Mouse (Mus musculus) heart, adult 2 months (tissue): ENCODE measurements around the gene Lrrc4. TPM values are rescaled to one million over a fixed set of nuclear protein-coding genes. Genes with fewer than 3 reads are reported as not detected.

Source experiments
- DNase-seq, 2 experiments: peaks; one replicate each; pipeline ENCODE4 v3.0.0; 2021
- H3K27ac ChIP-seq: fragments of 200-600 bp; 2 replicates; pipeline ENCODE4 v1.8.1; 2022
- H3K27me3 ChIP-seq: fragments of 200-500 bp; 2 replicates; pipeline ENCODE4 v1.6.1; 2012; ENCODE audit warnings: mild to moderate bottlenecking, low read length, inconsistent platforms, mixed read lengths; ENCODE audit not compliant: control insufficient read depth, insufficient read depth
- H3K36me3 ChIP-seq: fragments of 200-500 bp; 2 replicates; pipeline ENCODE4 v1.6.1; 2012; ENCODE audit warnings: low read length, inconsistent platforms; ENCODE audit not compliant: control insufficient read depth, insufficient read depth
- H3K4me1 ChIP-seq: fragments of 200-500 bp; 2 replicates; pipeline ENCODE4 v1.6.1; 2011; ENCODE audit warnings: low read length; ENCODE audit not compliant: control insufficient read depth, insufficient read depth
- H3K4me3 ChIP-seq: fragments of 200-600 bp; 2 replicates; pipeline ENCODE4 v1.8.1; 2022
- H3K79me2 ChIP-seq: fragments of 200-500 bp; replicated peaks from 2 replicates; pipeline ENCODE4 v1.6.1; 2012; ENCODE audit warnings: mild to moderate bottlenecking, inconsistent platforms, low read length, moderate library complexity, mixed read lengths; ENCODE audit not compliant: control insufficient read depth, insufficient read depth
- H3K9ac ChIP-seq: fragments of 200-500 bp; 2 replicates; pipeline ENCODE4 v1.6.1; 2012; ENCODE audit warnings: low read depth, mild to moderate bottlenecking, control low read depth, inconsistent platforms, low read length, mixed read lengths
- CTCF ChIP-seq: fragments of 200-600 bp; IDR thresholded peaks from 2 replicates; pipeline ENCODE4 v1.8.1; 2022; ENCODE audit warnings: antibody characterized with exemption, mild to moderate bottlenecking, moderate library complexity
- EP300 ChIP-seq: fragments of 200-500 bp; IDR thresholded peaks from 2 replicates; pipeline ENCODE4 v1.6.1; 2011; ENCODE audit warnings: low read depth, low read length, control low read depth; ENCODE audit not compliant: insufficient read depth
- POLR2A ChIP-seq: fragments of 200-500 bp; IDR thresholded peaks from 2 replicates; pipeline ENCODE4 v1.6.1; 2011; ENCODE audit warnings: mild to moderate bottlenecking, low read depth, low read length, control low read depth; ENCODE audit not compliant: insufficient read depth
- WGBS: fragments of 180-500 bp; shearing (Covaris S2); methylation state at CpG from one replicate; pipeline ENCODE4 v1.1.7; 2018; 5-methylcytosine and 5-hydroxymethylcytosine counted together
- intact Hi-C: fragments of 180-260 bp; cut with DNase I; formaldehyde crosslinking; loops from one replicate; pipeline ENCODE4 v1.15.1; 2025
- polyA plus RNA-seq: library from polyadenylated mRNA; depleted of rRNA; stranded (reverse); fragments of >200 nt; gene quantifications from 2 replicates; pipeline ENCODE4 v1.2.3, GENCODE M21; 2012
- total RNA-seq, 2 experiments: library from RNA; stranded (reverse); gene quantifications; 2 replicates each; pipeline ENCODE4 v1.2.3; 2021

Lrrc4 gene
- total and polyA plus RNA-seq, 3 experiments: 0.43 to 0.68 (median 0.47) TPM

GRCm38 (mm10) chr6:28621961-28622360 lies 209.6 kb downstream of the Lrrc4 start:
- H3K9ac ChIP-seq: no peak overlapping the region
- no peak overlapping the region for H3K4me3 ChIP-seq
- 79% methylated on average over 5 of the region's 5 CpGs for WGBS
- peaks cover 14% of the 10 kb centered on the region; the same call in 1 of the 2 replicates for H3K36me3 ChIP-seq
- peaks cover 10% of the 10 kb centered on the region for H3K4me1 ChIP-seq
- no peaks in the 10 kb centered on the region for H3K27me3 ChIP-seq
- no peak for DNase-seq
- H3K27ac ChIP-seq: no peak overlapping the region
- intact Hi-C loops: no loop called here
- no peaks in the 10 kb centered on the region for H3K79me2 ChIP-seq
- TF ChIP-seq POLR2A (no peak), CTCF (no peak), EP300 (no peak)

GRCm38 (mm10) chr6:28621431-28621830 lies 210.1 kb downstream of the Lrrc4 start:
- Histone ChIP-seq H3K4me1 (peaks cover 10% of the 10 kb centered on the region), H3K4me3 (no peak overlapping the region)

GRCm38 (mm10) chr6:28618751-28619153 lies 212.8 kb downstream of the Lrrc4 start:
- Histone ChIP-seq H3K27ac (peak overlapping the region; percentile 53), H3K4me1 (peaks cover 12% of the 10 kb centered on the region), H3K79me2 (no peaks in the 10 kb centered on the region), H3K4me3 (0 out of 2 replicates have a peak overlapping the region, but pooled peaks have one; percentile 4), H3K27me3 (no peaks in the 10 kb centered on the region), H3K9ac (no peak overlapping the region), H3K36me3 (peaks cover 14% of the 10 kb centered on the region; the same call in 1 of the 2 replicates)
- TF ChIP-seq EP300 (no peak), POLR2A (no peak), CTCF (no peak)
- peak; percentile 72 for DNase-seq
- intact Hi-C loops: no loop called here
- WGBS: 5% methylated on average over 7 of the region's 7 CpGs

More at GRCm38 (mm10) chr6:28621431-28621830, 210.1 kb downstream of the Lrrc4 start:
- 74% methylated on average over 4 of the region's 4 CpGs for WGBS
- Histone ChIP-seq H3K79me2 (no peaks in the 10 kb centered on the region), H3K36me3 (peaks cover 14% of the 10 kb centered on the region; the same call in 1 of the 2 replicates), H3K27ac (no peak overlapping the region), H3K9ac (no peak overlapping the region), H3K27me3 (no peaks in the 10 kb centered on the region)
- no peak for TF ChIP-seq CTCF
- TF ChIP-seq EP300: no peak
- TF ChIP-seq POLR2A: no peak
- intact Hi-C loops: no loop called here
- DNase-seq: no peak

GRCm38 (mm10) chr6:28618299-28618698 lies 213.2 kb downstream of the Lrrc4 start:
- DNase-seq: no peak
- WGBS: 37% methylated on average over 3 of the region's 3 CpGs
- H3K79me2 ChIP-seq: no peaks in the 10 kb centered on the region
- TF ChIP-seq CTCF (no peak), EP300 (no peak), POLR2A (no peak)
- intact Hi-C loops: no loop called here
- no peaks in the 10 kb centered on the region for H3K27me3 ChIP-seq
- H3K4me3 ChIP-seq: no peak overlapping the region
- peak overlapping the region; percentile 12; the same call in 1 of the 2 replicates for H3K27ac ChIP-seq
- H3K9ac ChIP-seq: no peak overlapping the region
- H3K36me3 ChIP-seq: peaks cover 14% of the 10 kb centered on the region; the same call in 1 of the 2 replicates
- H3K4me1 ChIP-seq: peaks cover 12% of the 10 kb centered on the region

GRCm38 (mm10) chr6:28615966-28616365 lies 215.6 kb downstream of the Lrrc4 start:
- Histone ChIP-seq H3K79me2 (no peaks in the 10 kb centered on the region), H3K4me1 (peaks cover 11% of the 10 kb centered on the region), H3K4me3 (no peak overlapping the region), H3K36me3 (peaks cover 4% of the 10 kb centered on the region; the same call in 1 of the 2 replicates), H3K27ac (no peak overlapping the region), H3K9ac (no peak overlapping the region), H3K27me3 (no peaks in the 10 kb centered on the region)
- TF ChIP-seq POLR2A (no peak), CTCF (no peak), EP300 (no peak)
- no peak for DNase-seq
- intact Hi-C loops: no loop called here
- WGBS: 67% methylated on average over 3 of the region's 3 CpGs

- Histone ChIP-seq H3K4me1 (peaks cover 11% of the 10 kb centered on the region), H3K79me2 (no peaks in the 10 kb centered on the region), H3K4me3 (no peak overlapping the region), H3K9ac (no peak overlapping the region), H3K27me3 (no peaks in the 10 kb centered on the region), H3K36me3 (peaks cover 4% of the 10 kb centered on the region; the same call in 1 of the 2 replicates), H3K27ac (no peak overlapping the region)
- TF ChIP-seq CTCF: no peak
- TF ChIP-seq POLR2A: no peak
- no peak for TF ChIP-seq EP300
- DNase-seq: no peak
- WGBS: 69% methylated on average over 3 of the region's 3 CpGs
- intact Hi-C loops: no loop called here
These were observed 216.1 kb downstream of the Lrrc4 start for GRCm38 (mm10) chr6:28615408-28615807.
